Comparison of ENCODE assay signal across 8 mouse cellular contexts in the genomic region with DNA sequence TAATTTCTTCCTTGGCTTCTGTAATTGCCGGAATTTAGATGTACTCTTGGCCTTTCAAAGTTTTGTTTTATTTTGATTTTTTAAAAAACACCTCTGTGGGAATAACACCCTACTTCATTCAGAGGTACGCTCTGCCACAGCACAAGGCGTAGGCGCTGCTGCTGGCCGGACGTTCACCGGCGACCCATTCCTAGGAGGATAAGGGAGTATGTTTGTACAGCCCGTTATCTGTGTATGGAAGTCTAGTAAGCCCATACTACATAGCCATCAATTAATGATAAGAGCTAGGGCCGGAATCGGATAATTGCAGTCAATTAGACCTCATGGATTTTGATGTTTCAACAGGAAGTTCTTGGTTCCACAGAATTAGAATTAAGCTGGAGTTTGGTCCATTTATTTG. TPM values are rescaled to one million over a fixed set of nuclear protein-coding genes. Genes with fewer than 3 reads are reported as not detected.
A peak's percentile ranks its signal among the peaks of the same experiment; 100 is the strongest.
DNase-seq lines count a peak whose midpoint lies in the region; ATAC-seq and TF ChIP-seq lines count a peak whose summit lies in the region.

No protein-coding gene starts in this region.

- peak overlapping the region; percentile 93 for H3K9ac ChIP-seq in embryonic facial prominence, embryonic 13.5 days
- peak overlapping the region; percentile 94 for H3K9ac ChIP-seq in hindbrain, embryonic 11.5 days (ENCODE audit: low read depth, low read length)
- peak overlapping the region; percentile 91 for H3K9ac ChIP-seq in liver, embryonic 13.5 days

- H3K4me2 ChIP-seq in embryonic facial prominence, embryonic 13.5 days, result peak overlapping the region; percentile 66
- peak overlapping the region; percentile 48 for H3K4me2 ChIP-seq in hindbrain, embryonic 11.5 days (replicated peaks; ENCODE audit: low read depth, low read length)
- H3K4me2 ChIP-seq in liver, embryonic 13.5 days, result peak overlapping the region; percentile 71

- TF ChIP-seq POLR2A in testis, adult 2 months (IDR thresholded peaks at IDR 0.05; ENCODE audit: control insufficient read depth, low read depth, low read length), result no peak

- no peak for ATAC-seq in embryonic facial prominence, embryonic 13.5 days (ENCODE audit: insufficient number of reproducible peaks, insufficient read depth, low FRiP score, low TSS enrichment, low read depth)
- no peak for ATAC-seq in hindbrain, embryonic 11.5 days (ENCODE audit: low FRiP score)
- peak; percentile 81 for ATAC-seq in liver, embryonic 13.5 days (ENCODE audit: low read depth)

- H3K4me1 ChIP-seq in testis, adult 2 months (ENCODE audit: control insufficient read depth, insufficient read depth, low read length), result no peaks in the 10 kb centered on the region; the same call in 1 of the 2 replicates
- H3K4me1 ChIP-seq in embryonic facial prominence, embryonic 13.5 days, result peaks cover 12% of the 10 kb centered on the region
- H3K4me1 ChIP-seq in hindbrain, embryonic 11.5 days (replicated peaks; ENCODE audit: control insufficient read depth, insufficient read depth, low read length), result no peaks in the 10 kb centered on the region
- peaks cover 21% of the 10 kb centered on the region for H3K4me1 ChIP-seq in liver, embryonic 13.5 days (replicated peaks)

- no peak for TF ChIP-seq CTCF in testis, adult 2 months (IDR thresholded peaks at IDR 0.05; ENCODE audit: control insufficient read depth, insufficient read depth, insufficient replicate concordance, low read depth, low read length)

- WGBS in embryonic facial prominence, embryonic 13.5 days, result 1% methylated on average over 11 of the region's 11 CpGs
- 4% methylated on average over 11 of the region's 11 CpGs for WGBS in hindbrain, embryonic 11.5 days
- WGBS in liver, embryonic 13.5 days (ENCODE audit: insufficient replicate concordance), result under 1% methylated on average over 11 of the region's 11 CpGs

- DNase-seq in testis, postnatal 10 days (ENCODE audit: low spot score), result no peak
- no peak for DNase-seq in hindbrain, embryonic 11.5 days (ENCODE audit: low spot score)
- DNase-seq in liver, embryonic 13.5 days, result peak; percentile 43
- DNase-seq in spleen, adult 12 weeks (ENCODE audit: low spot score), result peak; percentile 35
- no peak for DNase-seq in B cell, adult 2 months
- no peak for DNase-seq in right cerebral cortex, adult 18-20 months

- no peaks in the 10 kb centered on the region for H3K27me3 ChIP-seq in testis, adult 2 months (ENCODE audit: control insufficient read depth, insufficient read depth, low read length)
- H3K27me3 ChIP-seq in embryonic facial prominence, embryonic 13.5 days, result 0 out of 2 replicates have a peak, but pooled peaks cover 7% of the 10 kb centered on the region
- no peaks in the 10 kb centered on the region for H3K27me3 ChIP-seq in hindbrain, embryonic 11.5 days (ENCODE audit: control insufficient read depth, insufficient read depth, low read length)
- H3K27me3 ChIP-seq in liver, embryonic 13.5 days, result peaks cover 13% of the 10 kb centered on the region

- H3K4me3 ChIP-seq in testis, adult 2 months (ENCODE audit: control insufficient read depth, low read depth, low read length), result peak overlapping the region; percentile 93
- peak overlapping the region; percentile 84 for H3K4me3 ChIP-seq in embryonic facial prominence, embryonic 13.5 days
- peak overlapping the region; percentile 95 for H3K4me3 ChIP-seq in hindbrain, embryonic 11.5 days (ENCODE audit: low read depth, low read length)
- peak overlapping the region; percentile 84 for H3K4me3 ChIP-seq in liver, embryonic 13.5 days (replicated peaks)

- H3K9me3 ChIP-seq in embryonic facial prominence, embryonic 13.5 days, result no peaks in the 10 kb centered on the region
- H3K9me3 ChIP-seq in hindbrain, embryonic 11.5 days (ENCODE audit: control insufficient read depth, low read length), result no peaks in the 10 kb centered on the region
- H3K9me3 ChIP-seq in liver, embryonic 13.5 days (replicated peaks), result no peaks in the 10 kb centered on the region

- peaks cover 2% of the 10 kb centered on the region for H3K36me3 ChIP-seq in testis, adult 2 months (ENCODE audit: control insufficient read depth, insufficient read depth, low read length)
- H3K36me3 ChIP-seq in embryonic facial prominence, embryonic 13.5 days, result peaks cover 23% of the 10 kb centered on the region
- peaks cover 2% of the 10 kb centered on the region; the same call in 1 of the 2 replicates for H3K36me3 ChIP-seq in hindbrain, embryonic 11.5 days (ENCODE audit: control insufficient read depth, insufficient read depth, low read length)
- peaks cover 30% of the 10 kb centered on the region for H3K36me3 ChIP-seq in liver, embryonic 13.5 days

- H3K27ac ChIP-seq in testis, adult 2 months (ENCODE audit: control insufficient read depth, insufficient read depth, low read depth, low read length), result peak overlapping the region; percentile 95
- H3K27ac ChIP-seq in embryonic facial prominence, embryonic 13.5 days, result no peak overlapping the region; the same call in 1 of the 2 replicates
- H3K27ac ChIP-seq in hindbrain, embryonic 11.5 days (ENCODE audit: low read depth, low read length), result peak overlapping the region; percentile 66; the same call in 1 of the 2 replicates
- H3K27ac ChIP-seq in liver, embryonic 13.5 days, result peak overlapping the region; percentile 94

RNA-seq across cellular contexts. Expression of gene Cnep1r1, which starts 0.5 kb away (rescaled TPM):
- 14.9 and 21.1 TPM in 2 replicates for polyA plus RNA-seq in testis, adult 2 months (2012; rRNA removed)
- 67.9 and 72.4 TPM in 2 replicates for polyA plus RNA-seq in embryonic facial prominence, embryonic 13.5 days (2015; fragmentation: Nextera tagmentation; extraction: Ambion mirVana)
- polyA plus RNA-seq in hindbrain, embryonic 11.5 days (2014; fragmentation: Nextera tagmentation; extraction: Ambion mirVana), result 32.7 and 43.0 TPM in 2 replicates
- polyA plus RNA-seq in liver, embryonic 13.5 days (2015; fragmentation: Nextera tagmentation; extraction: Ambion mirVana), result 27.2 and 30.6 TPM in 2 replicates

RNA-seq across cellular contexts. Expression of gene Heatr3, which starts 18.6 kb away (rescaled TPM):
- polyA plus RNA-seq in testis, adult 2 months (2012; rRNA removed), result 5.3 TPM in 2 replicates
- 55.8 and 56.4 TPM in 2 replicates for polyA plus RNA-seq in embryonic facial prominence, embryonic 13.5 days (2015; fragmentation: Nextera tagmentation; extraction: Ambion mirVana)
- polyA plus RNA-seq in hindbrain, embryonic 11.5 days (2014; fragmentation: Nextera tagmentation; extraction: Ambion mirVana), result 47.9 and 48.4 TPM in 2 replicates
- polyA plus RNA-seq in liver, embryonic 13.5 days (2015; fragmentation: Nextera tagmentation; extraction: Ambion mirVana), result 33.4 and 36.5 TPM in 2 replicates

Comparison
In these comparisons a context has a peak if more than half of its experiments do, and no peak if none do; other contexts are left out.
1. DNase-seq: peak in liver, embryonic 13.5 days (single experiment) and spleen, adult 12 weeks (single experiment); none in testis, postnatal 10 days (single experiment), hindbrain, embryonic 11.5 days (single experiment), B cell, adult 2 months (0 of 2) and right cerebral cortex, adult 18-20 months (single experiment).
2. Peak in every context shown above with its lines, with median percentiles within 50 percentile points of each other: H3K4me3 ChIP-seq, H3K4me2 ChIP-seq and H3K9ac ChIP-seq.